Mouse (Mus musculus) heart, postnatal 25 days (tissue): ENCODE measurements at regions not wholly inside any gene's neighbourhood (a gene's known extent, or its start where the extent isn't known, plus 50 kb on each side); places are given as distances from the start of the nearest gene placed in this dataset.

ENCODE experiments used
- DNase-seq: peaks from one replicate; pipeline ENCODE4 v3.0.0; 2022; ENCODE audit warnings: low spot score
- intact Hi-C: fragments of 180-260 bp; cut with DNase I; formaldehyde crosslinking; loops from one replicate; pipeline ENCODE4 v1.15.1; 2025

- intact Hi-C loops: no loop called here
- DNase-seq: no peak
These were observed 68.3 kb downstream of the Cd83 start for GRCm38 (mm10) chr13:43852888-43853287.

GRCm38 (mm10) chr13:43854973-43855372 is 70.4 kb downstream of the Cd83 start:
- DNase-seq: no peak
- intact Hi-C loops: no loop called here

DNA sequence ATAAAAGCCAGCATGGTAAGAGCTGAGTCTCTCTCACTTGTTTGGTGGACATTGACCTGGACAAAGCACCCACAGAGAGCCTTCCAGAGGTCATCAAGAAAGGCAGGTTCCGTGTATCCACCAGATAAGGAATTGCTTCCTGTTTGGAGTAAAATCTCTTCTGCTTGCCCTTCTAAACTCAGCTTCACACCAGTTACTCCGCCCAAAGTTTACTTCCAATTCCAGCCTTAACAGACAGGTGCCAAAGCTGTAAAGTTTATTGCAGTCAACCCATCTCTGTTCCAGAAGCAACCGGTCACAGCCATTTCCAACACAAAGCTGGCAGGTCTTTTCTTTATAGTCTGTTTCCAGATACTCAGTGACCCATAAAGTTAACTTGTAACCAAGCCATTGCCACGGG is 76.4 kb downstream of the Cd83 start:
- no peak for DNase-seq
- intact Hi-C loops: loop anchor here (5.0 to 10.0 kb wide), 5 partner anchors 64 to 1101 kb away; no protein-coding TSS in a partner anchor

- no peak for DNase-seq
- intact Hi-C loops: loop anchor here (5.0 to 10.0 kb wide), 5 partner anchors 64 to 1101 kb away; no protein-coding TSS in a partner anchor
These were observed 76.8 kb downstream of the Cd83 start for GRCm38 (mm10) chr13:43861424-43861823.

GRCm38 (mm10) chr13:43862056-43862455 is 77.5 kb downstream of the Cd83 start:
- intact Hi-C loops: loop anchor here (5.0 to 10.0 kb wide), 5 partner anchors 65 to 1100 kb away; no protein-coding TSS in a partner anchor
- no peak for DNase-seq

GRCm38 (mm10) chr13:43862586-43862985 is 78.0 kb downstream of the Cd83 start:
- intact Hi-C loops: loop anchor here (5.0 to 10.0 kb wide), 5 partner anchors 65 to 1100 kb away; no protein-coding TSS in a partner anchor
- DNase-seq: no peak

- no peak for DNase-seq
- intact Hi-C loops: loop anchor here (2.0 to 10.0 kb wide), 6 partner anchors 66 to 1099 kb away; no protein-coding TSS in a partner anchor
These were observed 79.1 kb downstream of the Cd83 start for GRCm38 (mm10) chr13:43863581-43864100.

- intact Hi-C loops: loop anchor here (2.0 to 10.0 kb wide), 6 partner anchors 67 to 1098 kb away; no protein-coding TSS in a partner anchor
These were observed 79.7 kb downstream of the Cd83 start for GRCm38 (mm10) chr13:43864153-43864861.

DNA sequence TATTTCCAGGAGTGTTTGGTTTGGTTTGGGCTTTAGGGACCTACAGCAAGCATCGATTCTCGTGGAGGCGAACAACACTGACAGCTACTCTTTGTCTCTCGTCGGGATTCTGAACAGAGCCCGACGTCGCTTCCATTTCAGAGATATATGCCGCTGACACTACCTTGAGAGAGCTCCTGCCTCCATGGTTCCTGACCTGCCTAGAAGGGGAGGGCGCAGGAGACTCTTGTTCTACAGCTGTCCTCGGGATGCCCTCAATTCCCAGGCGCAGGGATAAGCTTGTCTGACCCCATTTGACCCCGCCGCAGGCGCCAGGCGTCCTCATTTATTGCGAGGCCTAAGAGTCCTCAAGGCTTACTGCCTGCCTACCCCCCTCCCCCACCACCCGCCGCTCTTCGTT is 80.5 kb downstream of the Cd83 start:
- intact Hi-C loops: loop anchor here (2.0 to 10.0 kb wide), 6 partner anchors 127 to 970 kb away; no protein-coding TSS in a partner anchor

More at GRCm38 (mm10) chr13:43864153-43864861, 79.7 kb downstream of the Cd83 start:
- peak; percentile 99 for DNase-seq

DNA sequence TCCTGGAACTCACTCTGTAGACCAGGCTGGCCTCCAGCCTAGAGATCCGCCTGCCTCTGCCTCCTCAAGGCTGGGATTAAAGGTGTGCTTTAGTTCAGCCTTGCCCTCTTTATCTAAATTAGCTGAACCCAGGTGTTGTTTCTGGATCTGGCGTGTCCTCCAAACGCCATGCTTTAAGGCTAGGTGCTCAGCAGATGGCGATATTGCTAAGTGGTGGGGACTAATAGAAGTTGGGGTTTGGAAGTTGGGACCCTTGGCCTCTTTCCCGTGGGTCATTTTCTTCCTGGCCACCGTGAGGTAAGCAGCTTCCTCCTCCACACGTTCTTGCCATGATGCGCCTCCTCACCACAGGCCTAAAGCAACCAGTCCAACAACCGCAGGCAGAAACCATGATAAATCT is 91.3 kb downstream of the Cd83 start:
- intact Hi-C loops: no loop called here
- DNase-seq: no peak

More for the DNA sequence above, 80.5 kb downstream of the Cd83 start:
- DNase-seq: peak; percentile 17

- no peak for DNase-seq
- intact Hi-C loops: no loop called here
These were observed 102.7 kb downstream of the Cd83 start for GRCm38 (mm10) chr13:43887284-43887683.

GRCm38 (mm10) chr13:43891928-43892327 is 107.4 kb downstream of the Cd83 start:
- DNase-seq: no peak
- intact Hi-C loops: no loop called here

- DNase-seq: no peak
- intact Hi-C loops: no loop called here
These were observed 111.4 kb downstream of the Cd83 start for GRCm38 (mm10) chr13:43895990-43896389.

DNA sequence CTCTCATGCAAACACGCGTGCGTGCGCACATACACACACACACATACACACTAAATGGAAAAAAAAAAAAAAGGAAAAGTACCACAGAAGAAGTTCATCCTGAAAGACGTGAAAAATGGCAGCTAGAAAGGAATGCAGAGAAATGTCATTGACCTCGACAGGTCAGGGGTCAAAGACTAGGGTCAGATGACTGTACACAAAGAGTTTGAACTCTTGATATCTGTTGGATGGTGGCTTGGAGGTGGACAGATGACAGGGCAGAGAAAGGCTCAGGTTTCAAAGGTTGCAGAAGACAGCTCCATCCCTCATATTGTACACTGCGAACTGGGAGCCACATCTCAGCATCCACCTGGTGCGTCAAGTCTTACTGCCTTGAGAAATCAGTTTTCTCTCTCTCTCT is 112.5 kb downstream of the Cd83 start:
- no peak for DNase-seq

GRCm38 (mm10) chr13:43898555-43899258 is 114.1 kb downstream of the Cd83 start:
- intact Hi-C loops: no loop called here
- DNase-seq: no peak

More for the DNA sequence above, 112.5 kb downstream of the Cd83 start:
- intact Hi-C loops: no loop called here

DNA sequence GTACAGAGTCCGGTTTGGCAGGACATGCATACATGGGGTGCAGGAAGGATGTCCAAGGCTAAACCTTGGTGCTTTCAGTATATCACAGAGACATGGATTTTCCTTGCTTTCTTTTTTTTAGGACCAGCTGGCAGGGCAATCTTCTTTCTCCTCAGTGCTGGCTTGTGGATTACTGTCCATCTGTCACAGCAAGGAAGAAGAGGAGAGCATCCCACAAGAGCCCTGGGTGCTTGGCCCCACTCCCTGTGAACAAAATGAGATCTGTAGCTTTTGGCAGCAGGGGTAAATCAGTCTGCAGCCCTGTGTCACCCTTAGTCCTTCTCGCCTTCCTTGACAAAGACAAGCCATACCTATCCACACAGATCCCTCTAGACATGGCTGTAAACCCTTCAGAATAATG is 115.5 kb downstream of the Cd83 start:
- intact Hi-C loops: no loop called here
- no peak for DNase-seq

GRCm38 (mm10) chr13:43900758-43901157 is 116.2 kb downstream of the Cd83 start:
- no peak for DNase-seq
- intact Hi-C loops: no loop called here

DNA sequence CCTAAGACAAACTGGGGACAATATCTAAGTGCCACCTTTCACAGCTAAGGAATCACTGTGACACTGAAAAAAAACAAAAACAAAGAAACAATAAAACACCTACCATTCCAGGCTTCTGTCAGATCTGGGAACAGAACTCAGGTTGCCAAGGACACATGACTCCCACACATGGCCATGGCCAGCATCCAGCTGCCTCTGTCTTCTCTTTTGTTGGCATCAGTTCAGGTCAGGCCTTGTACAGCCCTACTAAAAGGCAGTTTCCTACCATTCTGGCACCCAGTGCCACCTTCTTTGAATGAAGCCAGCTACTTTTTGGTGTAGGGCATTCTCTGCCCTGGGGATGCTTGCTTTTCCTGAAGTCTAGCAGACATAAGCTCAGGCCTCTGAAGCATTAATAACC is 118.8 kb downstream of the Cd83 start:
- peak; percentile 23 for DNase-seq
- intact Hi-C loops: no loop called here

DNA sequence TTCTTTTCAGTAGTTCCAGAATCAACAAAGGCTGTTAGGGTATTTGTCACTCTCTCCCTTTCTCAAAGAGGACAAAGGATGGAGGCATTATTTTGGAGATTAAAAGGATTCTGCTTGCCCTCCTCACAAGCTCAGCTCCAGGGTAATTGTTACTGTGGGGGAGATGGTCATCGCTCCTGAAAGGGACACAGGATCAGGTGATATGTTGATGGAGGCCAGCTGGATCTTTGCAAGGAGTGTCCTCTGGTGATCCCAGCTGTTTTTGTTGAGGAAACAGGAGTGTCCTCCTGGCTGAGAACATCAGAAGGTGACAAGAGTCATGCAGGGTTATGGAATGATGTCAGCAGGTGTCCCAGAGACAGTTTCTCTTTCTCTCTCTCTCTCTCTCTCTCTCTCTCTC is 119.7 kb downstream of the Cd83 start:
- no peak for DNase-seq

DNA sequence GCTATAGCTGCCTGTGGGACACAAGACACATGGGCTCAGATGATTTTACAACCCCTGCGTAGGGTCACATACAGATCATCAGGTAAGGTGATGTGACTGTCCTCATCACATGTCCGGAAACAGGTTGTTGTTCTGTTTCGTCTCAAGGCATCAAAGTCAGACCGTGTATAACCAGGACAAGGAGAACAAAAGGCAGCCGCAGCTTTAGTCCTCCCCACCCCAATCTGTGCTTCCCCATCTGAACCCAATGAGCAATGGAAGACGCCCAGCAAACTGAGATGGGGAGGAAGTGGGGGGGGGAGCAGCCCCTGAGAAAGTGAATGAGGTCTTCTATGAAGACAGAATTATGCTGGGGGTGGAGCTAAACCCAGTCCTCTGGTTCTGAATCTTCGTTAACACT is 121.7 kb downstream of the Cd83 start:
- DNase-seq: no peak
- intact Hi-C loops: no loop called here

More for the DNA sequence above, 119.7 kb downstream of the Cd83 start:
- intact Hi-C loops: no loop called here

- DNase-seq: no peak
- intact Hi-C loops: no loop called here
These were observed 122.8 kb downstream of the Cd83 start for GRCm38 (mm10) chr13:43907425-43907824.
